Mouse (Mus musculus): ENCODE measurements around the gene Aff4.
"Not testable (repeated sequence)": the region's sequence is repeated elsewhere in the genome, so short reads cannot be mapped to it uniquely, and the experiment has no call there.

The Aff4 gene

GRCm38 (mm10) chr11:53426914-53427313, 76.3 kb downstream of the Aff4 start:
- in situ Hi-C loops (cut with MboI; ENCODE audit: low sequenced_read_pairs) = not testable (repeated sequence)

DNA sequence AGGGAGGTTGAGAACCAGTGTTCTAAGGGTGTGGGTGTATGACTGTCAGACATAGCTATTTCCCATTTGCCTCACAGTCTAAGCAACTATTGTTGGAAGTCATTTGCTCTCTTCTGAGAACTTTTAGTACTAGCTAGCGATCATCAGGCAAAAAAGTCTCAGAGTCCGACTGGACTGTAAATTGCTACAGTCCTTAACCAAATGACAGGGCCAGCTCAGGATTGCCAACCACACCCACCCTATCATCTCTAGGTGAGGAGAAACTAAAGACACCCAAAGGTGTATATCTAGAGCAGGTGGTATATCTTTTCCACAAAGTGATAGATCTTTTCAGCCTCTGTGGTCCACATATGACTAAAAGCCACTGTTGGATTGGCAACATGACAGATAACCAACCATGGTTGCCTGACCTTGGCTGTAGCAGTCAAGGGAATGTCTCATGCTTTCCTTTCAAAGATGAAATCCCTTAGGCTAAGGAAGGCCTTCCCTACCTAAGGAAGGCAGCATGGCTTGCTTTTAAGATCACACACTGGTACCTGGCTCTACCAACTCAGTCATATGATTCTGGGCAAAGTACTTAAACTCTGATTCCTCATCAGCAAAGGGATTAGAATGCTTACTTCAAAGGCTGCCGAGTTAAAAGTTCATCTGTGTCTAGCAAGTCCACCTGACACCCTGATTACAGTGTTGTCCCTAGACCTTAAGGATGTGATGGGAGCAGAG, 77.5 kb downstream of the Aff4 start:
- in situ Hi-C loops (cut with MboI; ENCODE audit: low sequenced_read_pairs) = no loop called here

DNA sequence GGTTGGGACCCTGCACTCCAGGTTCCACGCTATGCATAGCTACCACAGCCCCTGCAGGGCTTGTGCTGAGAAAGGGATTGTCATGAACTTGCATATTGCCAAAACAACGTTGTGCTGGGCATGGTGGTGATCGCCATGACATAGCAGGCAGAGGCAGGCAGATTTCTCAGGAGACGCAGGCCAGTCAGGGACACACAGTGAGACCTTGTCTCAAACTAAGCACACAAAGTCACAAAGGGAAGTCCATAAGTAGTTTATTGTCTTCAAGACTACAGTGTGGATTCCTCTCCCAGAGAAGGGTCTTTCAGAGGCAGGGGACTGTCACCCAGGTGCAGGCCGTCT, 78.1 kb downstream of the Aff4 start:
- in situ Hi-C loops (cut with MboI; ENCODE audit: low sequenced_read_pairs) = no loop called here

DNA sequence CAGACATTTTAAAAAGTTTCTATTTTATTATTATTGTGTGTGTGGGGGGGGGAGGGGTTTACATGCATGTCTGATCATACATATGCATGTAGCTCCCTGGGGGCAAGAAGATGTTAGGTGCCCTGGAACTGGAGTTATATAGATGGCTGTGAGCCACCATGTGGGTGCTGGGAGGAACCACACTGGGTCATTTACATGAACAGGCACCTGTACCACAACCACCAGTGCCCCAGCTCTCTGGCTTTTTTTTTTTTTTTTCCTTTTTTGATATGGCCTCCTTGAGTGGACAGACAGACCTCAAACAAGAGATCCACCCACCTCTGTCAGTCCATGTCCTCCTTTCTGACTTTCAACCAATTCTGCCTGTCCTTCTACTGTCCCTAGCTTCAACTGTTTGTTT, 78.5 kb downstream of the Aff4 start:
- in situ Hi-C loops (cut with MboI; ENCODE audit: low sequenced_read_pairs) = no loop called here

DNA sequence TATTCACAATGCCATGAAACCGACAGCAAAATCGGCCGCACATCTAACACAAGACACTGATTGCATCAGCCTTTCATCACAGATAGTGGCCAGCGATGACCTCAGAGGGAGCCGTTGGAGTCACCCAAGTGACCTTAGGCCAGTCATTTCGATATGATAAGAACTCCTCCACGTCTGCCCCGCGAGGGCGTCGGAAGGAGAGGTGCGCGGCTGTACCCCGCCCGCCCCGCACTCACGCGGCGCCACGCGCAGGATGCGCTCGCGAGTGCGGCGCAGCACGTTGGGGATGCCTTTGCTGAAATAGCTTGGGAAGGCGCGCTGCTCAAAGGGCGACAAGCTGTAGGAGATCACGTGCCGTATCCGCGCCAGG, 79.7 kb downstream of the Aff4 start:
- in situ Hi-C loops (cut with MboI; ENCODE audit: low sequenced_read_pairs) = no loop called here

- in situ Hi-C loops (cut with MboI; ENCODE audit: low sequenced_read_pairs) = no loop called here
Measured at GRCm38 (mm10) chr11:53430670-53431346, 80.2 kb downstream of the Aff4 start, which contains the start of the genes Uqcrq and Gdf9. Gene Uqcrq, minus strand, starts transcription at chr11:53430831. Gene Gdf9, plus strand, starts transcription at chr11:53431023.

DNA sequence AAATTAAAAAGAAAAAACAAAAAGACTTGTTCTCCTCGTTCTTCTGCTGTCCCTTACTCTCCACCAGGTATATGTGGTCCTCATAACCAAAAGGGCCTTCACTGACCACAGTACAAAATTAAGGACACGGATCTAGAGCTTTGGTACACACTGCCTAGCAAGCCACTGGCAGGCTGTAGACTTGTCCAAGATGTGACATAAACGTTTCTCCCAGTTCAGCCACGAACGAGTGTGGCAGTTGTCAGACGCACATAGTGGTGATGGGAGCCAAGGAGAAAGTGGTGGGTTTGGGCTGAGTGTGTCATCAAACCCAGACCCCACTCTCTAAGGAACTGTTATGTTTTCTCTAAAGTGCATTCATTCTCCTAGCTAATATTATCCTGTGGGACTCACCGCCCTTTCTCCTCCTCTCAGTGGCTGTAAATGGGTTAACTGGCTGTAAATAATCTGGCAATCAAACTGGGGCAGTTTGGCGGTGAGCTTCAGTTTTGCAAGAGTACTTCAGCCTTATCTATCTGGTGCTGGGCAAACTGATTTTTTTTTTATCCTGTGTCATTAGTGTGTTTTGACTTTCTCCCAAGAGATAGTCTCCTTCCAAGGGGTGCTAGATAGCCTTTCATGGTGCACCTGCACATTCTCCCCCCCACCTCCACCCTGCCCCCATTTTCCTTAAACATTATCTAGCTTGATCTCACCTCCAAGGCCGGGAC, 80.9 kb downstream of the Aff4 start:
- in situ Hi-C loops (cut with MboI; ENCODE audit: low sequenced_read_pairs) = no loop called here

- in situ Hi-C loops (cut with MboI; ENCODE audit: low sequenced_read_pairs) = no loop called here
Measured at GRCm38 (mm10) chr11:53433057-53433456, 82.4 kb downstream of the Aff4 start.

DNA sequence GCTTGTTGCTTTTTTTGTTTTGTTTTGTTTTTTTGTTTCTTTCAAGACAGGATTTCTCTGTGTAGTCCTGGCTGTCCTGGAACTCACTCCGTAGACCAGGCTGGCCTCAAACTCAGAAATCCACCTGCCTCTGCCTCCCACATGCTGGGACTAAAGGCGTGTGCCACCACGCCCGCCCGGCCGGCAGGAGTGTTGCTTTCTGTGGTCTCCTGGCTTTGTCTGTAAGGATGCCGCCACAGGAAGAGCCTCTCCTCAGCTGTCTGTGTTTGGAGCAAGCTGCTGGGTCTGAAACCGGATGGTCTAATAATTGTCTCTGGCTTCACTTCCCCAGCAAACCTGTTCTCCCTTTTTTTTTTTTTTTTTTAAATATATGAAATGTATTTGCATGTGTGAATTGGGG, 84.9 kb downstream of the Aff4 start:
- in situ Hi-C loops (cut with MboI; ENCODE audit: low sequenced_read_pairs) = no loop called here

DNA sequence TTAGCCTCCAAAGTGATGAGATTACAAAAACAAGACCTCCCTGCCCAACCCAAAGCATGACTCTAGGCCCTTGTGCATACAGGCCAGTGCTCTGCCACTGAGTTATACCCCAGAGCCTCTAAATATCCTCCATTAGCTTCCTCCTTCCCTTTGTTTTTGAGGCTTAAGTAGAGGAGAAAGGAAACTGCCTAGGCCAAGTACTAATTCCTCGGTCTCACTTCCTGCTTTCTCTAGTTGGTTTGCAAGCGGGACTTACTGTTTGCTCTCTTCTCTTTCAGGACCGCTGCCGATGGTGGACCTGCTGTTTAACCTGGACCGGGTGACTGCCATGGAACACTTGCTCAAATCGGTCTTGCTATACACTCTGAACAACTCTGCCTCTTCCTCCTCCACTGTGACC, 85.7 kb downstream of the Aff4 start:
- in situ Hi-C loops (cut with MboI; ENCODE audit: low sequenced_read_pairs) = no loop called here

DNA sequence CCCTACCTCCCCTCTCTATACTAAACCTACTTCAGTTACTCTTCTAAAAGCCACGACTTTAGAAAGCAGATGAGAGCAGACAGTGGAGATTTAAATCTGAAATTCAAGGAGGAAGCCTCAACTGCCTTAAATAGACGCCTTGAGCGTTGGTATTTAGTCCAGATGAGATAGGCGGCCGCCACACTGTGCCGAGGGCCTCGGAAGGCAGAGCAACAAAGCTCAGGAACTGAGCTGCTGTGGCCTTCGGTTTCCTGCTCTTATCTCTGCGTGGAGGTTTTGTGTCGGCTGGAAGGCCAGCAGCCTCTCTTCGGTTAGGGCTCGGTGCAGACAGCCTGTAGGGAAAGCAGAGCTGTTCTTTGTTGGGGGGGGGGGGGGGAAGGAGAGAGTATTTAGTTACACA, 91.3 kb downstream of the Aff4 start:
- in situ Hi-C loops (cut with MboI; ENCODE audit: low sequenced_read_pairs) = no loop called here

GRCm38 (mm10) chr11:53443861-53444260, 93.2 kb downstream of the Aff4 start:
- in situ Hi-C loops (cut with MboI; ENCODE audit: low sequenced_read_pairs) = no loop called here

- in situ Hi-C loops (cut with MboI; ENCODE audit: low sequenced_read_pairs) = no loop called here
Measured at GRCm38 (mm10) chr11:53445562-53445961, 94.9 kb downstream of the Aff4 start.

DNA sequence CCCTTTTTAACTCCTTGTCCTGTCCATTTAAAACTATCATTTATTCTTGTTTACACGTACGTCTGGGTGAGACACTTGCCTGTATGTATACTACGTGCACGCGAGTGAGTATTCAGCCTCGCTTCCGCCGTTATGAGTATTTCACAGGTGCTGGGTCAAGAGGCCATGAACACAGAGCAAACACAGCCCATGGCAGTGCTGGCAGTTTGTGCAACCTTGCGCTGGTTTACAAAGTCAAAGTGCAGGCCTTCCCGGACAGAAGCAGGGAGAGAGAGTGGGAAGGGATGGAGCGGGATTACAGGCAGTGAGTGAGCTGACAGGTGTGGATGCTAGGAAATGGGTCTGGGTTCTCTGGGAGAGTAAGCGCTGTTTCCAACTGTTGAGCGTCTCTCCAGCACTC, 95.5 kb downstream of the Aff4 start:
- in situ Hi-C loops (cut with MboI; ENCODE audit: low sequenced_read_pairs) = no loop called here

GRCm38 (mm10) chr11:53447996-53448395, 97.4 kb downstream of the Aff4 start:
- in situ Hi-C loops (cut with MboI; ENCODE audit: low sequenced_read_pairs) = no loop called here

DNA sequence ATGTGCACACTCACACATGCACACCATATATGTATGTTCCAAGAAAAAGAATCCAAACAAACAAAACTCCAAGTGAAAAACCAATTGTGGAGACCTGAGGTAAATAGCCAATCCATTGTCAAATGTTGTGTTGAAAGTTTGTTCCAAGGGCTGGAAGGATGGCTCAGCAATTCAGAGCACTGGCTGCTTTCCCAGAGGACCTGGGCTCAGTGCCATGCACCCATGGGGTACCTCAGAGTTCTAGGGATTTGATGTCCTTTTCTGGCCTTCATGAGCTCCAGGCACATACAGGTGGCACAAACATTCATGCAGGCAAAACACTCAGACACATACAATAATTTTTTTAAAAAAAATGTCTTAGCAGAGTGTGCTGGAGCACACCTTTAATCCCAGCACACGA, 97.9 kb downstream of the Aff4 start:
- in situ Hi-C loops (cut with MboI; ENCODE audit: low sequenced_read_pairs) = no loop called here

DNA sequence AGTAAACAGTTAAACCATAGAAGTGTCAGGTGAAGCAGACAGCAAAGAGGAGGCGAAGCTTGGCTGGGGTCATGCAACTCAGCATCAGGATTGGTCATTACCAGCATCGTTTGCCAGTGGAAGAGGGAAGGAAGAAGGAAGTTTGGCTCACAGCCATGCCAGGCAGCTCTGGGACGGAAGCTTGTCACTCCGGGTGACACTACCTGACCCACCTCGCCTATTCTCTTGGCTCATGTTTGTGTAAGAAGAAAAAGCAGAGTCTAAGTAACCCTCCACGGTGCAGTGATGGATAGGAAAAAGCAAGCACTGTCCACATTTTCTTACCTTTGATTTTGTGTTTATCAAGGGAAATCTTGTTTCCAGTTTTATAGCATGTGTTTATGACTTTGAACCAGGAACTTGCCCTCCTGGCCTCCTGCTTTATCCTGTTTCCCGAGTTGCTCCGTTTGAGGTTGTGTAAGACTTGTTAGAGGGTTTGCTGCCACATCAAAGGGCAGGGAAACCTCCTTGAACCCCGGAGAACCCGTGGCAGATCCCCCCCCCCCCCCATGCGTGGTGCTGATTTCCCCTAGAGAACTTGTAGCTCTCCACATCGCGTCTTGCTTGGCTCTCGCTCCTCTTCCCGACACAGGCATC, 99.6 kb downstream of the Aff4 start:
- in situ Hi-C loops (cut with MboI; ENCODE audit: low sequenced_read_pairs) = no loop called here

DNA sequence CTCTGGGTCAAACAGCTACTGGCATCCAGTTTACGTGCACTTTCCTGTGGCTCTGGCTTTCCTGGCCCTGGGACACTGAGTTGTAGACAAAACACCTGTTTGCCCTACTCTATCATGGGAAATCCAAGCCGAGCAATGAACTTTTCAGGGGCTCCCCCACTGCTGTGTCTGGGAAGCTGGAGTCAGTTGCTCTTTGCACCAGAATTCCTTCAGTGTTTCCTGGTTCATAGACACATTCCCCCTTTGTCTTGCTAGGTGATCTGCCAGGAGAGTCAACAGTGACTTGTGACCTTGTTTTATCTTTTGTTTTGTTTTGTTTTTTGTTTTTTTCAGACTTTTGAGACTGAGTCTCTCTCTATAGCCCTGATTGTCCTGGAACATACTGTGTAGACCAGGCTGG, 100.7 kb downstream of the Aff4 start:
- in situ Hi-C loops (cut with MboI; ENCODE audit: low sequenced_read_pairs) = no loop called here

- in situ Hi-C loops (cut with MboI; ENCODE audit: low sequenced_read_pairs) = no loop called here
Measured at GRCm38 (mm10) chr11:53452396-53452795, 101.8 kb downstream of the Aff4 start.

DNA sequence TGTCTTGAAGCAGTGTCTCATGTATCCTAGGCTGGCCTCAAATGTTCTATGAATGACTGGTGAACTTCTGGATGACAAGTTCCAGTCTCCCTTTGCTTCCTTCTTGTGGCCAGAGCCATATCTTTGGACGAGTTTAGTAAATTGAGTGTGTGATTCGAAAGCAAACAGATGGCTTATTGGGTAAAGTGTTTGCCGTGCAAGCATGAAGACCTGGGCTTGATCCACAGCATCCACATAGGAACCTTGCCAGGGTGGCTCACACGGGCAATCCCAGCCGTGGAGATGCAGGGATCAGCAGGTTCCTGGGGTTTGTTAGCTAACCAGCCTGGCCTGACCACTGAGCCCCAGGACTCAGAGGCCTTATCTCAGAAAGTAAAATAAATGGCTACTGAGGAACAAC, 102.4 kb downstream of the Aff4 start:
- in situ Hi-C loops (cut with MboI; ENCODE audit: low sequenced_read_pairs) = no loop called here

- in situ Hi-C loops (cut with MboI; ENCODE audit: low sequenced_read_pairs) = no loop called here
Measured at GRCm38 (mm10) chr11:53456474-53457371, 106.1 kb downstream of the Aff4 start, which contains the start of the genes Gm10447 and Shroom1. Gene Gm10447, minus strand, starts transcription at chr11:53457110. Gene Shroom1, plus strand, starts transcription at chr11:53457205.

Data from CH12F3 (cell line).